Mouse (Mus musculus): Measurements from ENCODE around the gene Zbtb8a. TPM values are rescaled to one million over a fixed set of nuclear protein-coding genes. Genes with fewer than 3 reads are reported as not detected.

Zbtb8a gene
- total and polyA plus RNA-seq, 2 experiments from 2014 or later = 15.3 to 26.9 TPM

GRCm38 (mm10) chr4:129324756-129325155 is 53.2 kb downstream of the Zbtb8a start:
- 75% methylated on average over 1 of the region's 1 CpGs for WGBS

GRCm38 (mm10) chr4:129323491-129323890 is 54.4 kb downstream of the Zbtb8a start:
- DNase-seq (ENCODE audit: low spot score) = no peak
- Histone ChIP-seq H3K4me2 (ENCODE audit: low read depth, low read length) (no peak overlapping the region), H3K9ac (replicated peaks; ENCODE audit: low read length) (no peak overlapping the region), H3K36me3 (ENCODE audit: insufficient read depth, low read length) (peaks cover 36% of the 10 kb centered on the region), H3K4me3 (ENCODE audit: low read length) (no peak overlapping the region), H3K27ac (no peak overlapping the region), H3K4me1 (ENCODE audit: insufficient read depth, low read length) (no peaks in the 10 kb centered on the region), H3K9me3 (ENCODE audit: low read length) (no peaks in the 10 kb centered on the region), H3K27me3 (ENCODE audit: insufficient read depth, low read length) (no peaks in the 10 kb centered on the region)
- 92% methylated on average over 1 of the region's 1 CpGs for WGBS
- no peak for TF ChIP-seq CTCF (IDR thresholded peaks at IDR 0.05; ENCODE audit: low read depth)
- no peak for ATAC-seq

More at GRCm38 (mm10) chr4:129324756-129325155, 53.2 kb downstream of the Zbtb8a start:
- H3K4me2 ChIP-seq (ENCODE audit: low read depth, low read length) = no peak overlapping the region
- no peak overlapping the region for H3K4me3 ChIP-seq (ENCODE audit: low read length)
- no peaks in the 10 kb centered on the region for H3K4me1 ChIP-seq (ENCODE audit: insufficient read depth, low read length)
- TF ChIP-seq CTCF (IDR thresholded peaks at IDR 0.05; ENCODE audit: low read depth) = no peak
- ATAC-seq (no peak), DNase-seq (ENCODE audit: low spot score) (no peak)
- H3K36me3 ChIP-seq (ENCODE audit: insufficient read depth, low read length) = peaks cover 34% of the 10 kb centered on the region
- no peak overlapping the region for H3K27ac ChIP-seq
- no peaks in the 10 kb centered on the region for H3K9me3 ChIP-seq (ENCODE audit: low read length)
- no peak overlapping the region for H3K9ac ChIP-seq (replicated peaks; ENCODE audit: low read length)
- no peaks in the 10 kb centered on the region for H3K27me3 ChIP-seq (ENCODE audit: insufficient read depth, low read length)

DNA sequence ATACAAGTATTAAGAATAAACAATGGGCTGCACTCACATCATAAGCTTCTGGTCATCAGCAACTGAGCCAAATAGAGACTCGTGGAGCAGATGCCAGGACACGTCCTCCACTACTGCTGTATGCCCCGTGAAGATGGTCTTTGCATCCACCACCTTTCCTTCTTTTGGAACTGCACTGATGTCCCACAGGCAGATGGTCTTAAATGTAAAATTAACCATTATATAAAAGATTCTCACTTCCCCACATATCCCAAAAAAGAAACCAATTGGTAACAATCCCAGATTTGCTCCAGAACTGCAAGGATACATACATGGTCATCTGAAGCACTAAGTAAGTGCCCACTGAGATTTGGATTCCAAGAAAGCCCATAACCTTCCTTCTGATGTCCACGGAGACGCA is 55.9 kb downstream of the Zbtb8a start:
- Histone ChIP-seq H3K36me3 (ENCODE audit: insufficient read depth, low read length) (peaks cover 37% of the 10 kb centered on the region), H3K4me1 (ENCODE audit: insufficient read depth, low read length) (no peaks in the 10 kb centered on the region), H3K4me3 (ENCODE audit: low read length) (no peak overlapping the region), H3K9ac (replicated peaks; ENCODE audit: low read length) (no peak overlapping the region), H3K27ac (no peak overlapping the region), H3K9me3 (ENCODE audit: low read length) (no peaks in the 10 kb centered on the region), H3K4me2 (ENCODE audit: low read depth, low read length) (no peak overlapping the region), H3K27me3 (ENCODE audit: insufficient read depth, low read length) (no peaks in the 10 kb centered on the region)
- TF ChIP-seq CTCF (IDR thresholded peaks at IDR 0.05; ENCODE audit: low read depth) = no peak
- no peak for DNase-seq (ENCODE audit: low spot score)
- WGBS = 94% methylated on average over 5 of the region's 5 CpGs
- ATAC-seq = no peak

GRCm38 (mm10) chr4:129320876-129321275 is 57.0 kb downstream of the Zbtb8a start:
- ATAC-seq (no peak), DNase-seq (ENCODE audit: low spot score) (no peak)
- H3K27me3 ChIP-seq (ENCODE audit: insufficient read depth, low read length) = no peaks in the 10 kb centered on the region
- H3K9ac ChIP-seq (replicated peaks; ENCODE audit: low read length) = no peak overlapping the region
- H3K4me1 ChIP-seq (ENCODE audit: insufficient read depth, low read length) = no peaks in the 10 kb centered on the region
- no peaks in the 10 kb centered on the region for H3K9me3 ChIP-seq (ENCODE audit: low read length)
- whole genome bisulfite sequencing = 83% methylated on average over 1 of the region's 1 CpGs
- H3K36me3 ChIP-seq (ENCODE audit: insufficient read depth, low read length) = peaks cover 37% of the 10 kb centered on the region
- H3K27ac ChIP-seq = no peak overlapping the region
- TF ChIP-seq CTCF (IDR thresholded peaks at IDR 0.05; ENCODE audit: low read depth) = no peak
- no peak overlapping the region for H3K4me2 ChIP-seq (ENCODE audit: low read depth, low read length)
- H3K4me3 ChIP-seq (ENCODE audit: low read length) = no peak overlapping the region

- H3K4me2 ChIP-seq (ENCODE audit: low read depth, low read length) = no peak overlapping the region
- no peak overlapping the region for H3K9ac ChIP-seq (replicated peaks; ENCODE audit: low read length)
- peaks cover 35% of the 10 kb centered on the region for H3K36me3 ChIP-seq (ENCODE audit: insufficient read depth, low read length)
- no peak for TF ChIP-seq CTCF (IDR thresholded peaks at IDR 0.05; ENCODE audit: low read depth)
- WGBS = 77% methylated on average over 3 of the region's 3 CpGs
- H3K27me3 ChIP-seq (ENCODE audit: insufficient read depth, low read length) = no peaks in the 10 kb centered on the region
- H3K9me3 ChIP-seq (ENCODE audit: low read length) = no peaks in the 10 kb centered on the region
- no peak for DNase-seq (ENCODE audit: low spot score)
- H3K4me3 ChIP-seq (ENCODE audit: low read length) = no peak overlapping the region
- H3K4me1 ChIP-seq (ENCODE audit: insufficient read depth, low read length) = no peaks in the 10 kb centered on the region
- H3K27ac ChIP-seq = no peak overlapping the region
- no peak for ATAC-seq
Measured at GRCm38 (mm10) chr4:129313886-129314285, 64.0 kb downstream of the Zbtb8a start.

DNA sequence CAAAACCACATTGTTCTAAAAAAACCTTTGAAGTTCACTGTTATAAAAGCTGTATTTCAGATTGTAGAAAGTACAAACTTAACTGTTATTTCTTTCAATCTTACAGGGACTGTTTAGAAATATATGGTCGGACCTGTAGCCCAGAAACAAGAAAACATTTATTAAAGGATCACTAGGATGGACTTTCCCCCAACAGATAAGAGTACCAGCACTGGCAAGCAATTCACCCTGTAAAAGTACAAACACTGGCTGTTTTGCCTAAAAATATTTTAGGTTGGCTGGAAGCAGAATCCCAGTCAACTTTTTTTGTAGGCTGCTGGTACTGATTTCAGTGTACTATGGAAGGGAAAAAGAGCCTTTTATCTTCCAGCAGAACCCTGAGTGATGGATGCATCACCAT is 70.0 kb downstream of the Zbtb8a start:
- H3K4me1 ChIP-seq (ENCODE audit: insufficient read depth, low read length) = no peaks in the 10 kb centered on the region
- no peaks in the 10 kb centered on the region for H3K9me3 ChIP-seq (ENCODE audit: low read length)
- 96% methylated on average over 1 of the region's 1 CpGs for WGBS
- no peak overlapping the region for H3K4me3 ChIP-seq (ENCODE audit: low read length)
- no peak overlapping the region for H3K4me2 ChIP-seq (ENCODE audit: low read depth, low read length)
- peaks cover 33% of the 10 kb centered on the region; the same call in 1 of the 2 replicates for H3K36me3 ChIP-seq (ENCODE audit: insufficient read depth, low read length)
- no peak for DNase-seq (ENCODE audit: low spot score)
- TF ChIP-seq CTCF (IDR thresholded peaks at IDR 0.05; ENCODE audit: low read depth) = no peak
- ATAC-seq = no peak
- H3K27me3 ChIP-seq (ENCODE audit: insufficient read depth, low read length) = no peaks in the 10 kb centered on the region
- no peak overlapping the region for H3K27ac ChIP-seq
- H3K9ac ChIP-seq (replicated peaks; ENCODE audit: low read length) = no peak overlapping the region

DNA sequence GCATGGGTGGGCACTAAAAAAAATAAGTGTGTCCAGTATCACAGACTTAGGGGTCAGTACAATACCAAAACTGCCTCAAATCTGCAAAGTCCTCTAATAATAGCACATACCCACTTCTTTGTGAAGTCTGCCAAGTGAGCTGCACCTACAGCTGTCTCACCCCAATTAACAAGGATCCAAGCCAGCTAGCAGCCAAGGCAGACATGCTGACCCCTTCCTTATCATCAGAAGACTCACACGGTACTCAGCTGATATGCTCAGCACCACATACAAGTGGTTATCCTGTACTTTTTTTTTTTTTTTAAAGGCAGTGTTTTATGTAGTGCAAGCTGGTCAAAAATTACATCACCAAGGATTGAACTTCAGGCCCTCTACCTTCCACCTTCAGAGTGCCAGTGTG is 73.6 kb downstream of the Zbtb8a start:
- ATAC-seq = no peak
- H3K4me3 ChIP-seq (ENCODE audit: low read length) = no peak overlapping the region

More for the DNA sequence above, 73.6 kb downstream of the Zbtb8a start:
- no peaks in the 10 kb centered on the region for H3K9me3 ChIP-seq (ENCODE audit: low read length)
- H3K27me3 ChIP-seq (ENCODE audit: insufficient read depth, low read length) = no peaks in the 10 kb centered on the region
- no peak overlapping the region for H3K4me2 ChIP-seq (ENCODE audit: low read depth, low read length)
- no peaks in the 10 kb centered on the region for H3K4me1 ChIP-seq (ENCODE audit: insufficient read depth, low read length)
- no peak overlapping the region for H3K27ac ChIP-seq
- DNase-seq (ENCODE audit: low spot score) = no peak
- no peak for TF ChIP-seq CTCF (IDR thresholded peaks at IDR 0.05; ENCODE audit: low read depth)
- H3K9ac ChIP-seq (replicated peaks; ENCODE audit: low read length) = no peak overlapping the region
- H3K36me3 ChIP-seq (ENCODE audit: insufficient read depth, low read length) = peaks cover 24% of the 10 kb centered on the region; the same call in 1 of the 2 replicates
- 50% methylated on average over 1 of the region's 1 CpGs for WGBS

Data from hindbrain, postnatal 0 days (tissue).